Mouse (Mus musculus) liver, embryonic 11.5 days (tissue): ENCODE data around the gene Myh11. TPM values are rescaled to one million over a fixed set of nuclear protein-coding genes. Genes with fewer than 3 reads are reported as not detected.

ENCODE experiments used
- ATAC-seq: fragments of 200-750 bp; cut with Nextera tagmentation; replicated peaks from 2 replicates; pipeline ENCODE4 v1.8.0; 2017; ENCODE audit warnings: moderate number of reproducible peaks, mild to moderate bottlenecking, moderate TSS enrichment, moderate library complexity; ENCODE audit not compliant: low FRiP score
- DNase-seq: peaks from one replicate; pipeline ENCODE4 v3.0.0-alpha.2; 2017; ENCODE audit warnings: low spot score
- H3K27ac ChIP-seq: fragments of 300-500 bp; sonication (generic); 2 replicates; pipeline ENCODE4 v1.5.1; 2014; ENCODE audit warnings: mild to moderate bottlenecking, low read depth, low read length, control low read depth
- H3K27me3 ChIP-seq: fragments of 300-500 bp; sonication (generic); replicated peaks from 2 replicates; pipeline ENCODE4 v1.6.1; 2014; ENCODE audit warnings: low read length, mixed read lengths; ENCODE audit not compliant: control insufficient read depth, insufficient read depth
- H3K36me3 ChIP-seq: fragments of 300-500 bp; sonication (generic); 2 replicates; pipeline ENCODE4 v1.6.1; 2014; ENCODE audit warnings: mild to moderate bottlenecking, low read length, moderate library complexity, mixed read lengths; ENCODE audit not compliant: control insufficient read depth, insufficient read depth
- H3K4me1 ChIP-seq: fragments of 300-500 bp; sonication (generic); replicated peaks from 2 replicates; pipeline ENCODE4 v1.6.1; 2014; ENCODE audit warnings: low read length, mixed read lengths; ENCODE audit not compliant: control insufficient read depth, insufficient read depth
- H3K4me2 ChIP-seq: fragments of 300-500 bp; sonication (generic); 2 replicates; pipeline ENCODE4 v1.6.1; 2014; ENCODE audit warnings: mild to moderate bottlenecking, control low read depth, moderate library complexity
- H3K4me3 ChIP-seq: fragments of 300-500 bp; sonication (generic); 2 replicates; pipeline ENCODE4 v1.5.1; 2014; ENCODE audit warnings: low read depth, low read length, control low read depth
- H3K9ac ChIP-seq: fragments of 300-500 bp; sonication (generic); 2 replicates; pipeline ENCODE4 v1.6.1; 2014; ENCODE audit warnings: low read depth, low read length, control low read depth
- H3K9me3 ChIP-seq: fragments of 300-500 bp; sonication (generic); 2 replicates; pipeline ENCODE4 v1.6.1; 2016; ENCODE audit warnings: low read length, inconsistent platforms, mixed read lengths; ENCODE audit not compliant: control insufficient read depth
- WGBS: fragments of 180-500 bp; shearing (Covaris S2); extraction: QIAGEN DNeasy Blood & Tissue Kit; methylation state at CpG from one replicate; pipeline ENCODE4 v1.1.7; 2014; 5-methylcytosine and 5-hydroxymethylcytosine counted together
- polyA plus RNA-seq: library from polyadenylated mRNA; unstranded; fragments of >200 nt; fragmentation: Nextera tagmentation; extraction: Ambion mirVana; gene quantifications from 2 replicates; pipeline ENCODE4 v1.2.1, GENCODE M21; 2014

Gene Myh11
- polyA plus RNA-seq, 1 experiment from 2014 or later: 0.84 TPM

DNA sequence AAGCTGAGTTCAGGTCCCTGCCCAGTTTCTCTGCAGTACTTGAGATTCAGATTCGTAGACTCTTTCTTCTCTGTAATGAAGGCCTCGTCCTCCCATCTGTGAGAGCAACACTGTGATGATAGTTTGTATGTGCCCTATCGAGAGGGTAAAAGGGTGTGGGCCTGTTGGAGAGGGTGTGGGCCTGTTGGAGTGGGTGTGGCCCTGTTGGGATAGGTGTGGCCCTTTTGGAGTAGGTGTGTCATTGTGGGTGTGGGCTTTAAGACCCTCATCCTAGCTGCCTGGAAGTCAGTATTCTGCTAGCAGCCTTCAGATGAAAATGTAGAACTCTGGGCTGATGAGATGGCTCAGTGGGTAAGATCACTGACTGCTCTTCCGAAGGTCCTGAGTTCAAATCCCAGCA is 124.7 kb downstream of the Myh11 start:
- no peak for DNase-seq
- H3K9ac ChIP-seq: no peak overlapping the region
- H3K4me1 ChIP-seq: peaks cover 19% of the 10 kb centered on the region
- H3K9me3 ChIP-seq: no peaks in the 10 kb centered on the region
- 0 out of 2 replicates have a peak overlapping the region, but pooled peaks have one; percentile 6 for H3K4me2 ChIP-seq
- no peaks in the 10 kb centered on the region for H3K27me3 ChIP-seq
- peaks cover 24% of the 10 kb centered on the region for H3K36me3 ChIP-seq
- WGBS: 61% methylated on average over 4 of the region's 4 CpGs
- peak; percentile 38 for ATAC-seq
- H3K27ac ChIP-seq: 0 out of 2 replicates have a peak overlapping the region, but pooled peaks have one; percentile 23
- H3K4me3 ChIP-seq: no peak overlapping the region

DNA sequence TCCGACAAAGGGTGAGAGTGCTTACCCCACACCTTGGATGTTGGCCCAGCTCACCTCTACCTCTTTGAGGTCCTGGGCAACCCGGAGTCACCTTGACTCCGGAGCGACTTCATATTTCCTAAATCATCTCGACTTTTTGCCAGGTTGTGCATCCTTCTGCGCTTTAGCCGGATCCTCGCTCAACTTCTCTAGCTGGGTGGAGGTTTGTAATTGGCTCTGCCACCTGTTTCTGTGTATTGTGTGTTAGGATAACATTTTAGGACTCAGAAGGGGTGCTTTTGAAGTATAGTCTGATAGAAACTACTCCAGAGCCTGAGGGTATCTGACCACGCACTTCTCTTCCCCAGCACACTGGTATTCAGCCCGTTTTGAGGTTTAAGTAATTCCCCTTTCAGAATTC is 127.4 kb downstream of the Myh11 start:
- peak overlapping the region; percentile 85 for H3K4me3 ChIP-seq
- DNase-seq (no peak), ATAC-seq (no peak)
- H3K27ac ChIP-seq: peak overlapping the region; percentile 82
- H3K4me1 ChIP-seq: peaks cover 19% of the 10 kb centered on the region
- no peaks in the 10 kb centered on the region for H3K9me3 ChIP-seq
- H3K36me3 ChIP-seq: peaks cover 3% of the 10 kb centered on the region; the same call in 1 of the 2 replicates
- WGBS: 4% methylated on average over 10 of the region's 10 CpGs
- H3K4me2 ChIP-seq: peak overlapping the region; percentile 87
- no peaks in the 10 kb centered on the region for H3K27me3 ChIP-seq
- peak overlapping the region; percentile 95 for H3K9ac ChIP-seq

DNA sequence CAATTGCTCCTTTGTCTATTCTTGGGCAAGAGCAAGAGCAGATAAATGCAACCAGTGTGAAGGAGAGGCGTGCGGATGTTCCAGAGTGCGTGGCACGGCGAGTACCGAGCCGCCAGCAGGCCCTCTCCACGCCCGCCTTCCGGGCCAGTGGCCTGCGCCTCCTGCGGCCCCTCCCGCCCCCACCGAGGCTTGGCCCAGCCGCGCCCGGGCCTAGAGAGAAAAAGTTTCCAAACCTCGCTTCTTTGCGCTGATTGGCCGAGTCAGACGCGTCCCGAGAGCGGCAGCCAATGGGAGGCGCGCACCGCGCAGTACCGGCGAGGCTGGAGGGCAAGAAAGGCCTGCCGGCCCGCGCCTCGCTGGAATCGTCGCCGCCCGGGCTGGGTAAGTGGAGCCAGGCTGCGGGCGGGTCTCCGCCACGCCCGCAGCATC is 128.2 kb downstream of the Myh11 start, which contains the start of the genes Nde1 and Marf1:
Gene Nde1, plus strand, starts transcription at position 288 of the 429 bp plus-strand sequence.
Gene Marf1, minus strand, starts transcription at position 364 of the 429 bp plus-strand sequence.
- Histone ChIP-seq H3K27ac (peak within 1 kb of the TSS; percentile 82), H3K27me3 (no peaks in the 10 kb centered on the region), H3K9me3 (no peaks in the 10 kb centered on the region), H3K4me2 (peak within 1 kb of the TSS; percentile 87), H3K9ac (peak within 1 kb of the TSS; percentile 95), H3K4me1 (peaks cover 21% of the 10 kb centered on the region), H3K4me3 (peak within 1 kb of the TSS; percentile 85), H3K36me3 (peaks cover 3% of the 10 kb centered on the region; the same call in 1 of the 2 replicates)
- DNase-seq (peak; percentile 90), ATAC-seq (peak; percentile 88)
- WGBS: under 1% methylated on average over 43 of the region's 43 CpGs

DNA sequence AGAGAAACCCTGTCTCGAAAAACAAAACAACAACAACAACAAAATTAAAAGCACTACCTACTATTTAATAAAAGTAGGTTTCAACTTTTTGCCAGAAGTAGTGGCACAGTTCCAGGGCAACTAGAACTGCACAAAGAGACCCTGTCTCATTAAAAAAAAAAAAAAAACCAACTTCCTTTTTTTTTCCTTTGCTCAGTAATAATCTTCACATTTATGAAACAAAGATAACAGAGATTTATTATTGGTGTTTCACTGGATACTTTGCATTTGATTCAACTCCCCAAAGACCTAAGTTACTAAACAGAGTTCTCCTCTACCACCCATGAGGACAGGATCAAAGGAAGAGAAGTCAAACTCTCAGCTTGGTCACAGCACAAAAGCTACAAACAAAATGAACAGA is 130.2 kb downstream of the Myh11 start:
- WGBS: 84% methylated on average over 1 of the region's 1 CpGs

DNA sequence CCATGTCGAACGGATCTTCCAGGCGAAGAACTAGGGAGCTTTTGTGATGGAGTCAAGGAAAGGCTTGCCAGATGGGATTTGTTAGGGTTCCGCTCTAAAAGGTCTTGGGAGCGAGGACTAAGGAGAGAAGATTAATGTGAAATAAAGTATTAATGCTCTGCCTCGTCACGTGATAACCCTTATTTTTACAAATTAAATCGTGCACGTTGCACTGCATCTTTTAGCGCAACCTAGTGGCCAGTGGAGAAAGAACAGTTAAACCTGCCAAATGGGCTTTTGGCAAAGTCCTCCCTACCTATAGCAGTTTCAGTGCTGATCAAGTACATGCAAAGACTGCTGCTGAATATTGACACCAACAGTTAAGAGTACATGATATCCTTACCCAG is 131.4 kb downstream of the Myh11 start:
- H3K4me1 ChIP-seq: peaks cover 12% of the 10 kb centered on the region
- H3K9ac ChIP-seq: peak overlapping the region; percentile 90
- H3K4me2 ChIP-seq: peak overlapping the region; percentile 83
- H3K27ac ChIP-seq: peak overlapping the region; percentile 87
- WGBS: under 1% methylated on average over 10 of the region's 10 CpGs
- H3K27me3 ChIP-seq: no peaks in the 10 kb centered on the region
- peak overlapping the region; percentile 87 for H3K4me3 ChIP-seq
- no peaks in the 10 kb centered on the region for H3K9me3 ChIP-seq
- DNase-seq (no peak), ATAC-seq (no peak)
- H3K36me3 ChIP-seq: no peaks in the 10 kb centered on the region

More for the DNA sequence above, 130.2 kb downstream of the Myh11 start:
- no peak overlapping the region for H3K9ac ChIP-seq
- no peak overlapping the region for H3K27ac ChIP-seq
- no peaks in the 10 kb centered on the region for H3K9me3 ChIP-seq
- H3K27me3 ChIP-seq: no peaks in the 10 kb centered on the region
- H3K4me3 ChIP-seq: no peak overlapping the region
- no peak for ATAC-seq
- H3K36me3 ChIP-seq: no peaks in the 10 kb centered on the region
- DNase-seq: no peak
- H3K4me2 ChIP-seq: no peak overlapping the region
- H3K4me1 ChIP-seq: peaks cover 21% of the 10 kb centered on the region

DNA sequence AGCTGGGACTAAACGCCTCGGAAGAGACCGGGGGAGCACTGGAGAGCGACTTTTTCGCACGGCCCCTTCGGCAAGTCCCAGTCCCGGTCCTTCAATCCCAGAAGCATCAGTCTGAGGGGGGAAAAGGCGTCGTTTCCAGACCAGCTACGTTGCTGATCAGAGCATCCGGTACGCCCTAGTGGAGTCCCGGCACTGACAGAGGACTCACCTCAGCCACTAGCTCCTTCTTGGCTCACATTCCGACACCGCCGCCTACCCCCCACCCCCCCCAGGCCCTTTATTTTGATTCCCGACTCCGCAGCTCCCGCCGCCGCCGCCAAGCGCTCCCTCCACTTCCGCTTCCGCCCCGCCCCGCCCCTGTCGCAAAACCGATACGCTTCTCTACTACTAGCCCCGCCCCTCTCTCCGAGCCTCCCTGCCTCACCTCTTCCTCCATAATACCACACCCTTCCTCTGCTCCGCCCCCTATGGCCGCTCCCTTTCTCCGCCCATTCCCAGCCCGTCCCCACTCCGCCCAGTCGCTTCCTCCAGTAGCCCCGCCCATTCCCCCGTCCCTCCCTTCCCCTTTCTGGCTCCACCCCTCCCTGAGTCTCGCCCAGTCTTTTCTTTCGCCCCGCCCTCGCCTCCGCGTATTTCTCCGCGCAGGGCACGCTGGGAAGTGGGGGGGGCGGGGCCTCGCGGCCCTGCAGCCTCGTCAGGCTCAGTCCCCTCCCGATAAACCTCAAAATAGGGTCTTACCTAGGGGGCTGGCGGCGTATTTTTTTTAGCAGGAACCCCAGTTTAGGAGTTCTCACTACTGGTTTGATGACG is 132.0 kb downstream of the Myh11 start:
- peak overlapping the region; percentile 90 for H3K4me2 ChIP-seq
- peak overlapping the region; percentile 90 for H3K9ac ChIP-seq
- peak; percentile 100 for DNase-seq
- ATAC-seq: peak; percentile 85
- peak overlapping the region; percentile 87 for H3K27ac ChIP-seq
- no peaks in the 10 kb centered on the region for H3K36me3 ChIP-seq
- WGBS: under 1% methylated on average over 53 of the region's 58 CpGs
- H3K9me3 ChIP-seq: no peaks in the 10 kb centered on the region
- no peaks in the 10 kb centered on the region for H3K27me3 ChIP-seq
- peak overlapping the region; percentile 87 for H3K4me3 ChIP-seq
- peaks cover 8% of the 10 kb centered on the region for H3K4me1 ChIP-seq

DNA sequence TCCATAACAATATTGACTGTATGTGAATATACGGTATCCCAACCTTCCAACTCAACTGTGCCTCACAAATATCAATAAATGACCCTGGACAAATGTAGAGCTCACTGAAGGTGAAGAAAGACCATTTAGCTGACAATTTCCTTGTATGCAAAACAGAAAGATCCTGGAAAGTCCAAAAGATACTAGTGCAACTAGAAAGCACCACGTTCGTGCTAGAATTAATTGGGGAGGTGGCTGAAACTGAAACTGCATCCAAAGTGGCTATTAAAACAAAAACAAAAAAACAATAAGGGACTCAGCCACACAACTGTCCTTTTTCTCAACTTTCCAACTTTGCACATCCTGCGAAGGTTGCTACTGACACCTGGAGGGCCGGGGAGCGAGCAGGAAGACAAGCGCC is 132.6 kb downstream of the Myh11 start:
- Histone ChIP-seq H3K4me3 (peak overlapping the region; percentile 87), H3K4me1 (peaks cover 6% of the 10 kb centered on the region), H3K9ac (peak overlapping the region; percentile 83), H3K27me3 (no peaks in the 10 kb centered on the region), H3K27ac (peak overlapping the region; percentile 71), H3K4me2 (peak overlapping the region; percentile 90), H3K9me3 (no peaks in the 10 kb centered on the region), H3K36me3 (no peaks in the 10 kb centered on the region)
- 7% methylated on average over 7 of the region's 7 CpGs for WGBS
- DNase-seq (no peak), ATAC-seq (no peak)

DNA sequence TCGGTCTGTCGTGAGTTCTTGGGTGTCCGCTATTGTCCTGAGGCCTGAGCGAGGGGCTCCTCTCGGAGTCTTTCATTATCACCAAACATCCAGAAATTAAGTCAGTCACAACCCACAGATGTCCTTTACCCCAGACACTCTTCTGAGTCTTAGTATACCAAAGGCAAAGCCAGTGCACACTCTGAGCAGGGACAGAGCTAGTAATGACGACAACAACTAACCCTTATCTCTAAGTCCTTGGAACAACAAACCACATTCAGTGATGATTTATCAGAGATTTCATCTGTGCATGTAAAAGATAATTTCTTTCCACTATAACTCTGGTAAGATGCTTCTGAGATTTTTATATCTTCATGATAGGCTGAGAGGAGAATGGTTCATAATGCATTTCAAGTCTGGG is 134.9 kb downstream of the Myh11 start:
- Histone ChIP-seq H3K27ac (no peak overlapping the region), H3K27me3 (no peaks in the 10 kb centered on the region), H3K4me3 (no peak overlapping the region), H3K9ac (no peak overlapping the region), H3K36me3 (peaks cover 9% of the 10 kb centered on the region; the same call in 1 of the 2 replicates), H3K4me2 (no peak overlapping the region), H3K9me3 (no peaks in the 10 kb centered on the region), H3K4me1 (peaks cover 6% of the 10 kb centered on the region)
- WGBS: 90% methylated on average over 6 of the region's 6 CpGs
- no peak for ATAC-seq
- DNase-seq: no peak
